Mouse (Mus musculus) thymus, adult 2 months (tissue): ENCODE results near the gene Pir.

ENCODE experiments used
- CTCF ChIP-seq: fragments of 200-500 bp; IDR thresholded peaks from 2 replicates; pipeline ENCODE4 v1.5.1; 2012; ENCODE audit warnings: mild to moderate bottlenecking, control low read depth, low read length, moderate library complexity, borderline replicate concordance; ENCODE audit not compliant: control insufficient read depth, poor library complexity, insufficient read depth; ENCODE audit errors: extremely low read depth
- POLR2A ChIP-seq: fragments of 200-500 bp; IDR thresholded peaks from 2 replicates; pipeline ENCODE4 v1.6.1; 2012; ENCODE audit warnings: mild to moderate bottlenecking, low read length, control low read depth, moderate library complexity; ENCODE audit not compliant: control insufficient read depth, poor library complexity, insufficient read depth; ENCODE audit errors: extremely low read depth

DNA sequence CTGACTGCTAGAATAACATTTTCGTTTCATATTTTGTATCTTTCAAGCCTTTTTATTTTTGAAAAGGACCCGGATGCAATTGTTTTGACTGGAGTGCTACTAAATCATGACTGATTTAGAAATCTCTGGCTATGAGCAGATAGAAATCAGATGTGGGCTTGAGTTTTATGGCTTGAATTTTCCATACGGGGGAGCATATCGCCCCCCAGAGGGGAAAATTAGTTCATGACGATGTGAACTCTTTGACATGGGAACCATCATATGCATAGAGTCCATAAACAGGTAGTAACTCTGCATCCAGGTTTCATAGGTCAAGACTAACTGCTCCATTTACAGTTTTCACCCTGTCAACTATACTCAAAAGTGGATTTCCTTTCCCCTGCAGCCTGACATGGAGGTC is 105.4 kb downstream of the Pir start:
- TF ChIP-seq CTCF (no peak), POLR2A (no peak)
